Mouse (Mus musculus) testis, adult 2 months (tissue): Measurements from ENCODE around the gene Pbxip1.

ENCODE experiments used
- CTCF ChIP-seq: fragments of 200-500 bp; IDR thresholded peaks from 2 replicates; pipeline ENCODE4 v1.5.1; 2012; ENCODE audit warnings: low read depth, mild to moderate bottlenecking, inconsistent platforms, low read length, moderate library complexity; ENCODE audit not compliant: control insufficient read depth, insufficient read depth, insufficient replicate concordance
- POLR2A ChIP-seq: fragments of 200-500 bp; IDR thresholded peaks from 2 replicates; pipeline ENCODE4 v1.6.1; 2012; ENCODE audit warnings: low read depth, mild to moderate bottlenecking, inconsistent platforms, low read length, moderate library complexity; ENCODE audit not compliant: control insufficient read depth

- TF ChIP-seq CTCF (no peak), POLR2A (no peak)
Observed at GRCm38 (mm10) chr3:89436176-89437113, at the start of gene Pbxip1.
